9 mouse cellular contexts compared by ENCODE assay signal in genomic region chr11:63213043-63213442, GRCm38 (mm10).
DNase-seq lines count a peak whose midpoint lies in the region; ATAC-seq and TF ChIP-seq lines count a peak whose summit lies in the region.
"Had no signal": no experiment of that assay in that cellular context is flagged by ENCODE, and none has a peak within 500 bp of the region (broad histone marks: within the 10 kb centered on the region; RNA-seq: fewer than 3 reads in every experiment).

No protein-coding gene starts in this region.

- H3K4me1 ChIP-seq in E14TG2a.4 (replicated peaks; ENCODE audit: low read depth, low read length) = peaks cover 42% of the 10 kb centered on the region
- no peaks in the 10 kb centered on the region for H3K4me1 ChIP-seq in embryonic facial prominence, embryonic 11.5 days (ENCODE audit: control insufficient read depth, insufficient read depth, low read length)
- peaks cover 30% of the 10 kb centered on the region for H3K4me1 ChIP-seq in heart, embryonic 10.5 days
- H3K4me1 ChIP-seq: hindbrain, embryonic 15.5 days had no signal

- H3K27ac ChIP-seq in embryonic facial prominence, embryonic 11.5 days (replicated peaks; ENCODE audit: low read depth, low read length) = no peak overlapping the region
- H3K27ac ChIP-seq in heart, embryonic 10.5 days = no peak overlapping the region
- H3K27ac ChIP-seq: hindbrain, embryonic 15.5 days had no signal

- no peaks in the 10 kb centered on the region for H3K36me3 ChIP-seq in E14TG2a.4 (ENCODE audit: insufficient read depth, low read length)
- H3K36me3 ChIP-seq in embryonic facial prominence, embryonic 11.5 days (replicated peaks; ENCODE audit: control insufficient read depth, insufficient read depth, low read depth, low read length) = no peaks in the 10 kb centered on the region
- no peaks in the 10 kb centered on the region for H3K36me3 ChIP-seq in heart, embryonic 10.5 days
- H3K36me3 ChIP-seq: hindbrain, embryonic 15.5 days had no signal

- DNase-seq in adrenal gland, postnatal 10 days = peak; percentile 90
- DNase-seq in embryonic facial prominence, embryonic 11.5 days (ENCODE audit: low spot score) = peak; percentile 85
- peak; percentile 81 for DNase-seq in heart, embryonic 10.5 days (ENCODE audit: low spot score)
- DNase-seq in layer of hippocampus, postnatal 25 days (ENCODE audit: extremely low spot score in 1 of 2, low spot score in 1 of 2) = peak; percentile 82 to 96
- DNase-seq in right cerebral cortex, postnatal 4 days = peak; percentile 95

- H3K4me3 ChIP-seq in E14TG2a.4 (replicated peaks; ENCODE audit: low read length) = no peak overlapping the region; the same call in 1 of the 2 replicates
- no peak overlapping the region for H3K4me3 ChIP-seq in embryonic facial prominence, embryonic 11.5 days (ENCODE audit: low read depth, low read length)
- no peak overlapping the region for H3K4me3 ChIP-seq in heart, embryonic 10.5 days
- H3K4me3 ChIP-seq: hindbrain, embryonic 15.5 days had no signal

- TF ChIP-seq CTCF in E14TG2a.4 (conservative IDR thresholded peaks at IDR 0.05; ENCODE audit: low read length) = peak; percentile 99

- ATAC-seq in embryonic facial prominence, embryonic 11.5 days (replicated peaks; ENCODE audit: insufficient number of reproducible peaks, low FRiP score, low TSS enrichment, low read depth) = peak; percentile 39; the same call in 1 of the 2 replicates
- ATAC-seq in megakaryocyte-erythroid progenitor cell, adult 5-6 weeks (replicated peaks; ENCODE audit: low FRiP score, low TSS enrichment, poor library complexity, severe bottlenecking) = peak; percentile 65
- no peak for ATAC-seq in activated CD4-positive, CD25-positive, alpha-beta regulatory T cell, adult 4 months

- no peak overlapping the region for H3K4me2 ChIP-seq in embryonic facial prominence, embryonic 11.5 days (ENCODE audit: low read depth, low read length)
- H3K4me2 ChIP-seq: hindbrain, embryonic 15.5 days had no signal

- no peaks in the 10 kb centered on the region for H3K27me3 ChIP-seq in E14TG2a.4 (ENCODE audit: insufficient read depth, low read length)
- no peaks in the 10 kb centered on the region for H3K27me3 ChIP-seq in embryonic facial prominence, embryonic 11.5 days (ENCODE audit: control insufficient read depth, insufficient read depth, low read length)
- no peaks in the 10 kb centered on the region for H3K27me3 ChIP-seq in heart, embryonic 10.5 days (ENCODE audit: insufficient read depth, poor library complexity, severe bottlenecking)
- H3K27me3 ChIP-seq: hindbrain, embryonic 15.5 days had no signal

- H3K9ac ChIP-seq in embryonic facial prominence, embryonic 11.5 days (replicated peaks; ENCODE audit: low read length) = no peak overlapping the region
- H3K9ac ChIP-seq: hindbrain, embryonic 15.5 days had no signal

- peaks cover 10% of the 10 kb centered on the region for H3K9me3 ChIP-seq in E14TG2a.4 (ENCODE audit: low read length)
- no peaks in the 10 kb centered on the region for H3K9me3 ChIP-seq in embryonic facial prominence, embryonic 11.5 days (replicated peaks; ENCODE audit: control insufficient read depth, low read length)
- no peaks in the 10 kb centered on the region for H3K9me3 ChIP-seq in heart, embryonic 10.5 days
- H3K9me3 ChIP-seq: hindbrain, embryonic 15.5 days had no signal

- WGBS in embryonic facial prominence, embryonic 11.5 days = 17% methylated on average over 6 of the region's 6 CpGs
- WGBS in heart, embryonic 10.5 days = 11% methylated on average over 6 of the region's 6 CpGs
